Mouse (Mus musculus): ENCODE results near the gene Fgfr2. TPM values are rescaled to one million over a fixed set of nuclear protein-coding genes. Genes with fewer than 3 reads are reported as not detected.

Fgfr2 gene
- polyA plus RNA-seq, 1 experiment, result 12.0 TPM

DNA sequence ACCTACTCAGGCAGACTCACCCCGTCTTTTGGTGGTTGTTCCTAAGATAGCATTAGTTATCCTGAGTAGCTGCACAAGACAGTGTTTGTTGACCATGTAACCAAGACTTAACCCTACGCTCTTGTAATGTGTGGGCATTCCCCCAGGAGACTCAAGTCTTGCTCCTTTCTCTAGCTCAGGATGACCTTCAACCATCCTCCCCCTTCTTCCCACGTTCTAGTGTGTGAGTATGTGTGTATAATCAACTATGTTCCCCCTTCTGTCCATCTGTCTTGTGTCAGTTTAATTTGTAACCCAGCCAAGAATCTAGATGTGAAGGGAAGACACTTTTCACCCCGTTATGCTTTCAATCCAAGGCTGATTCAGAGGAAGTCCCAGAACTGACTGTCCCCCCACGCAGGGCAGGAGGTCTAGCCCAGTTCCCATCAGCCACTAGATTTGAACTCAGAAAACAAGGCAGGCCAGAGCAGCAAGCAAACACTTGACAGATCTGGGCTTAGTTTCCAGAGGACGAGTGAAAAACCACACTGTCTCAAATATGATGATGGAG lies 815.4 kb downstream of the Fgfr2 start:
- Histone ChIP-seq H3K27ac (replicated peaks; ENCODE audit: low read depth, low read length) (peak overlapping the region; percentile 69), H3K4me1 (ENCODE audit: control insufficient read depth, insufficient read depth, insufficient read length, low read length) (peaks cover 55% of the 10 kb centered on the region), H3K4me3 (ENCODE audit: insufficient read depth, low read depth, low read length) (no peak overlapping the region)

DNA sequence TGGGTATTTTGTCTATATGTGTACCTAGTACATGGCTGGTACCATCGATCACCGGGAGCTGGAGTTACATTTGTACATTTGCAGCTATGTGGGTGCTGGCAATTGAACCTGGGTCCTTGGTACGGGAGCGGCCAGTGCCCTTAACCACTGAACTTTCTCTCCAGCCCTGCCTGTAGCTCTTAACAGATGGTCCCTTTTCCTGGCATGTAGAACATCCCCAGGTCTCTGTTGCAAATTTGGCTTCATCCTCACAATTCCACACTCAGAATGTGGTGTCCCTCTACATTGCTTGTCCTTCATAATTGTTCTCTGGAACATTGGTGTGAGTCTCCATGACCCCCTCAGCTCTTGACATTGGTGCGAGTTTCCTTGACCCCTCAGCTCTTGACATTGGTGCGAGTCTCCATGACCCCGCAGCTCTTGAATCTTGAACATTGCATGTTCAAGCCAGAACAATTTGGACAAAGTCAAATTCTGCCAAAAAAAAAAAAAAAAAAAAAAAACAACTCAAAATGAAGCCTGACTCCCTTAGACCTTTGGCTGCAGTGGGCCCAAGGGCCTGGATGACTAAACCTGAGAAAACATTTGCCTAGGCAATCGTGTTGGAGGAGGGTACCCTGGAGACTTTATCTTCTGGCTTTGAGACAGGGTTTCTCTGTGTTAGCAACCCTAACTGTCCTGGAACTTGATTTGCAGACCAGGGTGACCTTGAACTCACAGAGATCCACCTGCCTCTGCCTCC lies 816.3 kb downstream of the Fgfr2 start:
- H3K4me1 ChIP-seq (ENCODE audit: control insufficient read depth, insufficient read depth, insufficient read length, low read length), result peaks cover 58% of the 10 kb centered on the region
- H3K27ac ChIP-seq (replicated peaks; ENCODE audit: low read depth, low read length), result peak overlapping the region; percentile 61
- no peak overlapping the region for H3K4me3 ChIP-seq (ENCODE audit: insufficient read depth, low read depth, low read length)

DNA sequence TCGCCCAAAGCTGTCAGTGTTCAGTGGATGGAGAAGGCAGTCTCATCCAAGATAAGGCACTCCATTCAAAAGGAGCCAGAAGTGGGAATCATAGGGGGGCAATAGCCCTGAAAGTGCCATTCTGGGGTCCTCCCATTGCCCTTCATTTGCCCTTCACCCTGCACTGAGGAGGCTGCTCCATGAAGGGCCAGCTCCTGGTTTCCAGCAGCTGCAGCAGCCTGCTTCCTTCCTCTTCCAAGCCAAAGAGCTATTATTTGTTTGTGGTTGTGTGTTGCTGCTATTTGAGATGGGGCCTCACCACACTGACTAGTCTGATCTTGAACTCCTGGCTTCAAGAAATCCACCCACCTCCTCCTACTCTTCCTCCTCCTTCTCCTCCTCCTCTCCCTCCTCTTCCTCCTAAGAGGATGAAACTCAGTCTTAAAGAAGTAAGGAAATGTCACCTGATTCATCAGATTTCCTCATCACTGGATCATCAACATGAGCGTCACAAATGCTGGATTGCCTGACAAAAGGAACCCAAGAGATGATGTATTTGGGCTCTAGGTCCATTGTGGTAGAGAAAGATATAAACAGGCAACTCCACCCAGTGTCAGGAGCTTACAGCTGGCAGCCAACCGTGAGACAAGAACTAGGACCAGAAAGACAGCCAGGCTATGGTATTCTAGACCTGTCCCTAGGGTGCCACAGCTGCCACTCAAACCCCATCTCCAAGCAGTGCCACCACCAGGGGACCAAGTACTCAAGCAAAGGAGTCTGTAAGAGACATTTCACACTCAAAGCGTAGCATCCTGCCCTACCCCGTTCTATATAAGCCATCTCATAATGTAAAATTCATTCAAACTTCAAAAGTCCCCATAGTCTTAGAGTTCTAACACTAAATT lies 817.4 kb downstream of the Fgfr2 start:
- H3K4me1 ChIP-seq (ENCODE audit: control insufficient read depth, insufficient read depth, insufficient read length, low read length), result peaks cover 68% of the 10 kb centered on the region
- no peak overlapping the region for H3K4me3 ChIP-seq (ENCODE audit: insufficient read depth, low read depth, low read length)
- 0 out of 2 replicates have a peak overlapping the region, but pooled peaks have one; percentile 0 for H3K27ac ChIP-seq (replicated peaks; ENCODE audit: low read depth, low read length)

DNA sequence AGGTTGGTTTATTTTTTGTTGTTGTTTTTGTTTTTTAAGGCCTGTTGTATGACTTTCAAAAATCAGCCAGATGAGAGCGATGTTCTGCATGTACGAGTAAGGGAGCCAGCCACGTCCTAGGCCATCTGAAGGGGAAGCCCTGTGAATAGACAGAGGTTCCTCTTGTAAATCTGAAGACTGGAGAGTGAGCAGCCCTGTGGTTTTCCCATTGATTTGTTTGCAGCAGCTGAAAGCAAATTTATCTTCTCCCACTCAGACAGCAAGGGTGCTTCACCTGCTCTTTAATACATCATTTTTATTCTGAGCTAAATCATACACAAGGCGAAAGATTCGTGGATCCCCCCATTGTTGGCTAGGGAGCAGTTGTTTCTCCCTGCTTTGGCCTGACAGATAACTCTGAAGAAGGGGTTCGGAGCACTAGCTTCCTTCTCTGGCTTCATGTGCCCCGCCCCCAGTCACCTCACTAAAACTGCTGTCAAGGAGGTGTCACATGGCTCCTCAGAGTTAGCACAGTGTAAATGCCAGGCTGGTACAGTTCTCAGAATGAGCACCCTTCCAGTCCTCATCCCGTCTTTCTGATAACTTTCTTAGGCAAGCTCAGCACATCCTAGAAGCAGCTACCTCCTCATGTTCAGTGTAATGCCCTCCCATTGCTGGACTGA lies 818.6 kb downstream of the Fgfr2 start:
- Histone ChIP-seq H3K4me1 (ENCODE audit: control insufficient read depth, insufficient read depth, insufficient read length, low read length) (peaks cover 75% of the 10 kb centered on the region), H3K27ac (replicated peaks; ENCODE audit: low read depth, low read length) (0 out of 2 replicates have a peak overlapping the region, but pooled peaks have one; percentile 0), H3K4me3 (ENCODE audit: insufficient read depth, low read depth, low read length) (no peak overlapping the region)

DNA sequence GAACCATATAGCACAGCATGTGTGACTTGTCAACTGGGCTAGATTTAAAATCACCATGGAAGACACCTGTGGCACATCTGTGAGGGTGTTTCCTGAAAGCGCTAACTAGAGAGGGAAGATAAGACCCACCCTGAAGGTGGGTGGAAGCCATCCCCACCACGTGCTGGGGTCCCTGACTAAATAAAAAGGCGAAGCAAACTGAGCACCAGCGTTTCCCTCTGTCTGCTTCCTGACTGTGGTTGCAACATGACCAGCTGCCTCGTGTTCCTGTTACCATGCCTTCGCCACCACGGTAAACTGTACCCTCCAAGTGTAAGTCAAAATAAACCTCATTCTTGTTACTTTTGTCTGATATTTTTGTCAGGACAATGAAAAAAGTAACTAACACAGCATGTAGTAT lies 819.2 kb downstream of the Fgfr2 start:
- peak overlapping the region; percentile 15; the same call in 1 of the 2 replicates for H3K27ac ChIP-seq (replicated peaks; ENCODE audit: low read depth, low read length)
- peaks cover 73% of the 10 kb centered on the region for H3K4me1 ChIP-seq (ENCODE audit: control insufficient read depth, insufficient read depth, insufficient read length, low read length)
- no peak overlapping the region for H3K4me3 ChIP-seq (ENCODE audit: insufficient read depth, low read depth, low read length)

DNA sequence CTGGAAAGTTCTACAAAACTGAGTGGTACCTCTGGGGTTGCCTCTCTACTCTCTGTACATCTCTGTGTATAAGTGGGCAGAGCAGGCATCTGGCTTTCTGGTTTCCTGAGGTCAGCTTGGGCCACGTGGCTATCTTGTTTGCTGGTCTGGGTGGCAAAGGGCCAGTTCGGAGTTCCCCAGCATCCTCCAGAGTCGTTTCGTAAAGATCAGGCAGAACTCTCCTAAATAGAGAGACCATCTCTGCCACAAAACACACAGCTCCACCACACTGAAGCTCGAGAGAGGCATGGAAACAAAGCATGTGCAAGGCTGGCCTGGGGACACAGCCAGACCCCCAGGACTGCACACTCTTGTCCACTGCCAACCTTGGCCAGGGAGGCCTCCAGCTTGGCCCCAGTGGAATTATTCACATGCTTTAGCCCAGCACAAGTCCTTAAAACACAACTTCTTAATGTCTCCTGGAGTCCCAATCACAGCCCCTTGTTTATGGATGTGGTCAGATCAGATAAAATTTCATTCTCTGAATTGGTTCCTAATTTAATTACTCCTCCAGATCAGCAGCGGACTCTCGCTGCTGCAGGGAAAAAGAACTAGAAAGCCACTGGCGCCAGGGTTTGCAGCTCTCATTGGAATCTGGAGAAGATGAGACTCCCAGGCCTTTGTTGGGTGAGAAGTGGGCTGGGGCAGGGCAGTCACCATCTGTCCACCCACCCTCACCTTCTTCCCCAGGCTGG lies 820.5 kb downstream of the Fgfr2 start:
- H3K4me1 ChIP-seq (ENCODE audit: control insufficient read depth, insufficient read depth, insufficient read length, low read length), result peaks cover 70% of the 10 kb centered on the region
- no peak overlapping the region for H3K4me3 ChIP-seq (ENCODE audit: insufficient read depth, low read depth, low read length)
- H3K27ac ChIP-seq (replicated peaks; ENCODE audit: low read depth, low read length), result peak overlapping the region; percentile 66

DNA sequence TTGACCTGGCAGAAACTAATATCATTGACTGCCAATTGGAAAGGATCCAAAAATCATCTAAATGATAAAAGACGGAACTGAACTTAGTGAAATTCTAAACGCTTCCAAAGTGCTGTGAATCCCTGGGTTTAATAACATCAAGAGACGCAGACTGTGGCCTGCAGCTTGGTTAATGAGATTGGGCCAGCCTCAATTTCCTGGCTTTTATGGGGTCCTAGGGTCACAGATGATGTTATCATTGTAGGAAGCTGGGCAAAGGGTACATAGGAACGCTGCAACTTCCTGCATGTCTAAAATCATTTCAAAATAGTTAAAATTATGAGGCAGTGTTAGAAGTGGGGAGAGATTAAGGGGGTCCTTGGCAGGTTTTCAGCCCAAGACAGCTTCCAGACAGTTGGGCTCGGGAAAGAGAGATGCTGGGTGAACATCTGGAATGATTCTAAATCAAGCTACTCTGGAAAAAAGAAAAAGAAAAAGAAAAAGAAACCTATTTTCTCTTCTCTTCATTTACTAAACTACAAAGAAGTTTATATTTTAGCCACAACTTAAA lies 823.4 kb downstream of the Fgfr2 start:
- Histone ChIP-seq H3K4me1 (ENCODE audit: control insufficient read depth, insufficient read depth, insufficient read length, low read length) (peaks cover 65% of the 10 kb centered on the region), H3K4me3 (ENCODE audit: insufficient read depth, low read depth, low read length) (no peak overlapping the region), H3K27ac (replicated peaks; ENCODE audit: low read depth, low read length) (no peak overlapping the region)

DNA sequence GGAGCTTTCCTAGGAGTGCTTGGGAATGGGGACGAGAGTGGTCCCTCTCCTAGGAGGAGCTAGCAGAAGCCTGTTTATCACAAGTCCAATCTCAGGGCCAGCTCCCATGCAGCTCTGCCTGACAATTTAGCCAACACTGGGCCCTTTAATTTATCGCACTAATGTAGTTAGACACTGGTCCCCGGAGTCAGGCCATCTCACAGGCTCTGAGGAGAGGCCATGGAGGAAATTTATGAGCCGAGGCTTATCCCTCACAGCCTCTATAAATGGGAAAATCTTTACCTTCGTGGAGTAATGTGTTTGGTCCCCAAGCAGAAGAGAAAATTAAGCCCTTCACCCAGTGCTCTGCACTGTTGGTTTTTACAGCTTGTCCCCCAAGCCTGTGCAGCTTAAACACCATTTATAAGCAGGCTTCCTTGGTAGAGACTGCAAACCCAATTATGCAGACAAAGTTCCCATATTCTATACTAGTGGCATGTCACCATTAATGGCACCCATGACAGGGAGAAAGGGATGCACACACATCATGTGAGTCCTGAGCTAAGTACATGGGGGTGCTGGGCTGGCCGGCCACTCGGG lies 824.6 kb downstream of the Fgfr2 start:
- no peak overlapping the region for H3K27ac ChIP-seq (replicated peaks; ENCODE audit: low read depth, low read length)
- H3K4me1 ChIP-seq (ENCODE audit: control insufficient read depth, insufficient read depth, insufficient read length, low read length), result peaks cover 54% of the 10 kb centered on the region
- no peak overlapping the region for H3K4me3 ChIP-seq (ENCODE audit: insufficient read depth, low read depth, low read length)

DNA sequence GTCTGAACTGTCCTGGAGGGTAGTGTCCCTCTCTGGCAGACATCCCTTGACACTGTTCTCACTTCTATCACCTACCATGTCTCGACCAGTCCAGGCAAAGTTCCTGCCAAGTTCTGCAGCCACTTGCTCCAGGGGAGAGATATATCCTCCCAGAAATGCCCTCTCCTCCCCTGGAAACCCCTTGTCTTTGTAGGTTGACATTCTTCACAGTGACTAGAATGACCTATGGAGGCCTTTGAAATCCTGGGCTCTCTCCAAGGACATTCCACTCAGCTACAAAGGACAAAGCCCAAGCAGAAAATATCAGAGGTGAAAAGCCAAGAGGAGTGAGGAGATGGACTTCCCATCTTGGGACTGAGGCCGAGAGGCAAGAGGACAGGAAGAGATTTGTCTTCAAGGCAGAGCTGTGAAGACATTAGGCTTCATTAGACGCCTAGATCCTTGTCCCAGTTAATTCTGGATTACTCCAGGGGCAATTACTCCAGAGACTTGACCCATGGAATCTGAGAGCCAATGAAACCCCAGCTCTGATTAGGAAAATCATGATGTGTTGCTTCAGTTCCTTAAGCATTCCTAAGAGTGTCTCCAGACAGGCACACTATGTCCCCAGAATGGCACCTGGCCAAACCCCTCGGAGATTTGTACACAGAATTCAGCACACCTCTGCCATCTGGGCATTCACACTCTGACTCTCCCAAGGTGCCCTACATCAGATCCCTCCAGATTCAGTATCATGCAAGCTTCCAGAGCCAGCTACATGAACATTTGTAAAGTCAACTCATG lies 826.3 kb downstream of the Fgfr2 start:
- Histone ChIP-seq H3K4me3 (ENCODE audit: insufficient read depth, low read depth, low read length) (no peak overlapping the region), H3K4me1 (ENCODE audit: control insufficient read depth, insufficient read depth, insufficient read length, low read length) (peaks cover 44% of the 10 kb centered on the region), H3K27ac (replicated peaks; ENCODE audit: low read depth, low read length) (peak overlapping the region; percentile 61)

DNA sequence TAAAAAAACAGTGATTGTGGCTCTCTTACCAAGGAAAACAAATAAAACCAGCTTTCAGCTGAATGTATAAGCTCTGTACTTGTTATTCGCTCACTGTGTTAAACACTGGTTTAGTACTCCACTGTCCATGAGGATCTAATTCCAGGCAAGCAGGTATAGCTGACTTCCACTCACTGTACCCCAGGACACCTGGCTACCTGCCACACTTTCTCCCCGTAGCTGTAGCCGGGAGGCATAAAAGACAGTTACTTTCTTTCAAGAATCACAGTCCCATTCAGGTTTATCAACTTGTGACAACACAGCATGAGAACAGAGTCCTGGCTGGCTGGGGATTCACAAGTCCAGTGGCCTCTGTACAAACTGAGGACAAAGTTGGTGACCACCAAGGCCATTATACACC lies 827.0 kb downstream of the Fgfr2 start:
- Histone ChIP-seq H3K4me3 (ENCODE audit: insufficient read depth, low read depth, low read length) (no peak overlapping the region), H3K4me1 (ENCODE audit: control insufficient read depth, insufficient read depth, insufficient read length, low read length) (peaks cover 39% of the 10 kb centered on the region), H3K27ac (replicated peaks; ENCODE audit: low read depth, low read length) (peak overlapping the region; percentile 61)

DNA sequence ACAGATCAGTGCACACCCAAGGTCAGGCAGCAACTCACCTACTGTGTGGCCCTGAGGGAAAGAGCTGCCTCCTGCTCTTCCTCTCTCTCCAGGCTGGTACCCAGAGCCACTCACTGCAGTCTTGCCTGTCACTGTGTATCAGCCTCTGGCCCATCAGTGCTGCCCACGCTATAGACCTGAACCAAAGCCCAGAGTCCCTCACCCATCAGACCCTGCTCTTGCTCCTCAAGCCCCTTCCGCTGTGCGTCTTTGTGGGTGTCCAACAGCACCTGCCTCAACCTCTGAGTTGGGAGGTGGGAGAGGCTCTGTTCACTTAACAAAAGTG lies 835.8 kb downstream of the Fgfr2 start:
- no peak overlapping the region for H3K4me3 ChIP-seq (ENCODE audit: insufficient read depth, low read depth, low read length)
- no peak overlapping the region for H3K27ac ChIP-seq (replicated peaks; ENCODE audit: low read depth, low read length)
- peaks cover 47% of the 10 kb centered on the region for H3K4me1 ChIP-seq (ENCODE audit: control insufficient read depth, insufficient read depth, insufficient read length, low read length)

DNA sequence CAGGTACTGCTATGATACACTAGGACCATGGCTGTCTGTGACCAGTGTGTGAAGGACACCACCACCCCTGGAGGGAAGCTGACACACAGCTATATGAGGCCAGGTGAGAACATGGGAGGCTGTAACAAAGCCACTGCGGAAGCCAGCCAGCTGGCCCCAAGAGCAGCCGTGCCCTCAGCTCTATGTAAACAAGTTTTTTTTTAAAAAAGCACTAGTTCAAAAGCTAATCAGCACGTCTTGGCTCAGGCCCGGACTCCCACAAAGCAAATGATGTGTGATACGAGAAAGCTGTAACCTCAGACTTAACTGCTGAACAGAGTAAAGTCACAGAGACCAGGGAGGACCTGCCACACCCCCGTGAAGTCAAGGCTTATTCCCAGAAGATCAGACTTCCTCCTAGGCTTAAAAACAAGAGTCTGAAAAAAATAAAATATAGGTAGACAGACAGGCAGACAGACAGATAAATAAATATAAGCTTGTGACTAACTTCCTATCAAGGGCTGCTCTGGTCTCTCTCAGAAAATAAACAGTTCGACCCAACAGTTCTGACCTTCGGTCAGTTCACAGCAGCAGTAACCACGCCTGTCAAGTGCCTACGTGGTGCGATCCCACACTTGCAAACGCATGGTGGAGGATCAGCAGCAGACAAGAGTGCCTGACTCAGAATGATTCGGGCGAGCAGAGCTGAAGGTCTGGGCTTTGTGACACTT lies 836.4 kb downstream of the Fgfr2 start:
- H3K27ac ChIP-seq (replicated peaks; ENCODE audit: low read depth, low read length), result peak overlapping the region; percentile 45
- peaks cover 47% of the 10 kb centered on the region for H3K4me1 ChIP-seq (ENCODE audit: control insufficient read depth, insufficient read depth, insufficient read length, low read length)
- H3K4me3 ChIP-seq (ENCODE audit: insufficient read depth, low read depth, low read length), result no peak overlapping the region

DNA sequence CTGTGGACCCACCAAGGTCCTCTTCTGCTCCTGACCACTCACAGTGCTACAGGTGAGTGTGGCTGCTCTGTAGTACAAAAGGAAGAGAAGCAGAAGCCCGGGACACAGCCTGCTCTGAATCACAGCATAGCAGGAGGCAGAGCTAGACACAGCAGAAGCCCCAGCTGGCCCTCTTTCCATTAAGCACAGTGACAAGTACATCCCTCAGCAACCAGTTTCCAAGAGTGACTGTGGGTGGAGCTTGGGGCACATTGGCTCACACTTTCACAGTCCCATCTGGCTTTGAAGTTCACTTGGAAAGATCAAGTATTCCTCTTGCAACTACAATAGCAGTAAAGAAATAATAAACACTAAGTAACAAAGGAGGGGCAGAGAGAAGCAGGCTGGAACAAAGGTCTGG lies 838.4 kb downstream of the Fgfr2 start:
- Histone ChIP-seq H3K4me3 (ENCODE audit: insufficient read depth, low read depth, low read length) (no peak overlapping the region), H3K4me1 (ENCODE audit: control insufficient read depth, insufficient read depth, insufficient read length, low read length) (peaks cover 45% of the 10 kb centered on the region), H3K27ac (replicated peaks; ENCODE audit: low read depth, low read length) (no peak overlapping the region)
